ENCODE assay signal across 8 mouse cellular contexts in genomic region chr16:27523527-27524121, GRCm38 (mm10).
DNase-seq lines count a peak whose midpoint lies in the region; ATAC-seq and TF ChIP-seq lines count a peak whose summit lies in the region.

No protein-coding gene starts in this region.

- DNase-seq in kidney, postnatal 0 days (ENCODE audit: low spot score), result peak; percentile 89
- DNase-seq in kidney, adult 11 months, result no peak
- DNase-seq in cerebellum, postnatal 36 days, result peak; percentile 33 to 45
- peak; percentile 84 to 86 for DNase-seq in frontal cortex, postnatal 36 days (ENCODE audit: low spot score in 2 of 2)
- peak; percentile 62 to 68 for DNase-seq in layer of hippocampus, postnatal 25 days (ENCODE audit: extremely low spot score in 1 of 2, low spot score in 1 of 2)
- peak; percentile 79 for DNase-seq in telencephalon, adult 2 months (ENCODE audit: low read depth, low spot score)

- peak overlapping the region; percentile 30; the same call in 1 of the 2 replicates for H3K4me2 ChIP-seq in kidney, postnatal 0 days (ENCODE audit: low read length)

- 16% methylated on average over 8 of the region's 8 CpGs for WGBS in kidney, postnatal 0 days

- no peak for TF ChIP-seq CTCF in kidney, postnatal 0 days (IDR thresholded peaks at IDR 0.05; ENCODE audit: low read depth)

- peak; percentile 80 for ATAC-seq in kidney, postnatal 0 days (replicated peaks; ENCODE audit: low FRiP score, low read depth)
- 0 out of 2 replicates have a peak, but pooled peaks have one; percentile 27 for ATAC-seq in monocyte, adult 5-6 weeks (replicated peaks; ENCODE audit: insufficient number of reproducible peaks, low FRiP score, low TSS enrichment, poor library complexity, severe bottlenecking)
- ATAC-seq in erythroblast, adult 5-6 weeks (replicated peaks; ENCODE audit: low FRiP score, poor library complexity, severe bottlenecking), result no peak

- H3K4me3 ChIP-seq in kidney, postnatal 0 days (replicated peaks; ENCODE audit: low read depth, low read length), result no peak overlapping the region

- H3K9me3 ChIP-seq in kidney, postnatal 0 days (replicated peaks; ENCODE audit: low read length), result no peaks in the 10 kb centered on the region

- no peak overlapping the region for H3K27ac ChIP-seq in kidney, postnatal 0 days

- no peaks in the 10 kb centered on the region for H3K27me3 ChIP-seq in kidney, postnatal 0 days (ENCODE audit: insufficient read depth, low read length)

- 0 out of 2 replicates have a peak, but pooled peaks cover 2% of the 10 kb centered on the region for H3K4me1 ChIP-seq in kidney, postnatal 0 days (replicated peaks; ENCODE audit: insufficient read depth, low read length)

- H3K36me3 ChIP-seq in kidney, postnatal 0 days (ENCODE audit: insufficient read depth, low read length), result no peaks in the 10 kb centered on the region

- no peak overlapping the region for H3K9ac ChIP-seq in kidney, postnatal 0 days (ENCODE audit: low read depth, low read length)
